Mouse (Mus musculus) neural tube, embryonic 12.5 days (tissue): ENCODE data around the gene Chkb. TPM values are rescaled to one million over a fixed set of nuclear protein-coding genes. Genes with fewer than 3 reads are reported as not detected.

Experiments
- ATAC-seq: fragments of 200-750 bp; cut with Nextera tagmentation; 2 replicates; pipeline ENCODE4 v1.8.0; 2017; ENCODE audit warnings: low read depth, mild to moderate bottlenecking, moderate TSS enrichment, moderate library complexity; ENCODE audit not compliant: low FRiP score
- H3K27ac ChIP-seq: fragments of 300-500 bp; sonication (generic); 2 replicates; pipeline ENCODE4 v1.5.1; 2016
- H3K27me3 ChIP-seq: fragments of 300-500 bp; sonication (generic); replicated peaks from 2 replicates; pipeline ENCODE4 v1.6.1; 2016; ENCODE audit warnings: mild to moderate bottlenecking
- H3K36me3 ChIP-seq: fragments of 300-500 bp; sonication (generic); 2 replicates; pipeline ENCODE4 v1.6.1; 2016; ENCODE audit warnings: mild to moderate bottlenecking
- H3K4me1 ChIP-seq: fragments of 300-500 bp; sonication (generic); 2 replicates; pipeline ENCODE4 v1.6.1; 2016
- H3K4me2 ChIP-seq: fragments of 300-500 bp; sonication (generic); replicated peaks from 2 replicates; pipeline ENCODE4 v1.6.1; 2016; ENCODE audit warnings: mild to moderate bottlenecking
- H3K4me3 ChIP-seq: fragments of 300-500 bp; sonication (generic); 2 replicates; pipeline ENCODE4 v1.5.1; 2016
- H3K9ac ChIP-seq: fragments of 300-500 bp; sonication (generic); 2 replicates; pipeline ENCODE4 v1.6.1; 2016; ENCODE audit warnings: mild to moderate bottlenecking
- H3K9me3 ChIP-seq: fragments of 300-500 bp; sonication (generic); 2 replicates; pipeline ENCODE4 v1.6.1; 2016; ENCODE audit warnings: mild to moderate bottlenecking
- WGBS: fragments of 180-500 bp; shearing (Covaris S2); methylation state at CpG from one replicate; pipeline ENCODE4 v1.1.7; 2016; 5-methylcytosine and 5-hydroxymethylcytosine counted together
- polyA plus RNA-seq: library from polyadenylated mRNA; unstranded; fragments of >200 nt; fragmentation: Nextera tagmentation; extraction: Ambion mirVana; gene quantifications from 2 replicates; pipeline ENCODE4 v1.2.1, GENCODE M21; 2016

Gene Chkb
- 79.3 and 80.1 TPM in 2 replicates for polyA plus RNA-seq

DNA sequence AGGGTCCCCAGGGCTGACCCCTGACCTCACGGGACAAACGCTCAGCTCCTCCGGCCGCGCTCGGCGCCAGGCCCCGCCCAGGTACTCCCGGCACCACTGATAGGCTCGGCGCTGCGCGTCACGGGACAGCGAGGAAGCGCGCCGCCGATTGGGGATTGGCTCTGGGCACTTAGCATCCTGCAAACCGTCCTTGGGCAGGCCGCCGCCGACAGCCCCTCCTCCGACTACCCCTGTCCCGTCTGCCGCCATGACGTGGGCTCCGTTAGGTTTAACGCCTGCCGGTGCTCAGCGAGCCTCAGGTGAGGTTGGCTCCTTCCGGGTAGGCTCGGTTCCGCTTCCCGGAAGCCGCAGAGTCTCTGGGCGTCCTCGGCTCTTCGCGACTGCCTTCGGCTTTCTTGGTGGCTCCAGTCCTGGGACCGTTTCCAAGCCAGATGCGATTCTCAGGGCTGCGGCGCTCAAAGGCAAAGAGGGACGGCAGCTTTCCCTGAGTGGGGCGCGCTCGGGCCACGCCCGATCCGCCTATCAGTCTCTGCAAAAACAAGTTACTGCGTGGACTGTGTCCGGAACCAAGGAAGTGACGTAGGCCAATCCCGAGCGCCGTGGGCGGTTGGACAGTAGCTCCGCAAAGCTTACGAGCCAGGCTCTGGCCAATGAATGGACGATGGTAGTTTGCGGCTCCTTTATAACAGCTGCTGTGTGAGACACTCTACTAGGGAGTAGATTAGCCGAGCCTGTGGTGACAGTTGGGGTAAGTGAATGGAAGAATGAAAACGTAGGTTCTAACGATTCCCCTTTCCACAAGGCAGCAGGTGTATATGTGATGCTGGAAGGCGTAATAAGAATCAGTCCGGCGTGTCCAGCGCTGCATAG lies at the start of gene Chkb, which contains the start of the genes C730034F03Rik and Gm44502:
Gene Chkb, minus strand, starts transcription at position 557 of the 870 bp plus-strand sequence.
Gene C730034F03Rik, plus strand, starts transcription at position 238 of the 870 bp plus-strand sequence.
Gene Gm44502, minus strand, starts transcription at position 345 of the 870 bp plus-strand sequence.
- peaks cover 26% of the 10 kb centered on the region for H3K36me3 ChIP-seq
- peak within 1 kb of the TSS; percentile 73 for H3K9ac ChIP-seq
- peak within 1 kb of the TSS; percentile 71 for H3K4me3 ChIP-seq
- H3K4me2 ChIP-seq = peak within 1 kb of the TSS; percentile 88
- peak within 1 kb of the TSS; percentile 94 for H3K27ac ChIP-seq
- peaks cover 12% of the 10 kb centered on the region; the same call in 1 of the 2 replicates for H3K4me1 ChIP-seq
- WGBS = under 1% methylated on average over 70 of the region's 70 CpGs
- peak; percentile 96 for ATAC-seq
- no peaks in the 10 kb centered on the region for H3K27me3 ChIP-seq
- H3K9me3 ChIP-seq = no peaks in the 10 kb centered on the region

- no peaks in the 10 kb centered on the region for H3K27me3 ChIP-seq
- no peak for ATAC-seq
- H3K36me3 ChIP-seq = no peaks in the 10 kb centered on the region
- no peak overlapping the region for H3K9ac ChIP-seq
- no peak overlapping the region for H3K4me2 ChIP-seq
- H3K4me1 ChIP-seq = peaks cover 8% of the 10 kb centered on the region
- no peak overlapping the region for H3K4me3 ChIP-seq
- no peak overlapping the region for H3K27ac ChIP-seq
- no peaks in the 10 kb centered on the region for H3K9me3 ChIP-seq
- WGBS = 83% methylated on average over 3 of the region's 3 CpGs
These were observed 48.9 kb upstream of the Chkb start for GRCm38 (mm10) chr15:89478622-89479021.

GRCm38 (mm10) chr15:89477806-89478205 lies 48.1 kb upstream of the Chkb start:
- no peak overlapping the region for H3K9ac ChIP-seq
- peaks cover 8% of the 10 kb centered on the region for H3K4me1 ChIP-seq
- no peaks in the 10 kb centered on the region for H3K9me3 ChIP-seq
- H3K36me3 ChIP-seq = no peaks in the 10 kb centered on the region
- 46% methylated on average over 8 of the region's 8 CpGs for WGBS
- no peak overlapping the region for H3K4me2 ChIP-seq
- H3K27me3 ChIP-seq = no peaks in the 10 kb centered on the region
- H3K27ac ChIP-seq = no peak overlapping the region
- no peak overlapping the region for H3K4me3 ChIP-seq
- no peak for ATAC-seq

DNA sequence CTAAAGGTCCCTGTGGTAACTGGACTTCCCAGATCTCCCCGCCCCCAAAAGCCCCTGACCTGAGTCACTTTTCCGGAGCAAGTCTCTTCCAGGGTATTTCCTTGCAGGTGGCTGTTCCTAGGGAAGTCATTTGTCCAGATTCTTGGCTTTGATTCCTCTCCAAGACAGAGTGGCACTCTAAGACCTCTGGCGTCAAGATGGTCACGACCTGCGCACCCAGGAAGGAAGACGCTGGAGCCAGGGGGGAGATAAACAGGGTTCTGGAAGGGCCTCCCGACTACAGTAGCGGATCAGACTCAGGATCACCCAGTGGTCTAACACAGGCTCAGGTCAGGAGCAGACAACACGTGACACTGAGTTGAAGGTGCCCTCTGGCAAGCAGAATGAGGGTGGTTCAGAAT lies 47.4 kb upstream of the Chkb start, which contains the start of gene Arsa:
Gene Arsa, minus strand, starts transcription at position 335 of the 401 bp plus-strand sequence.
- Histone ChIP-seq H3K4me1 (peaks cover 8% of the 10 kb centered on the region), H3K9ac (peak within 1 kb of the TSS; percentile 64), H3K9me3 (no peaks in the 10 kb centered on the region), H3K4me3 (peak within 1 kb of the TSS; percentile 53), H3K27me3 (no peaks in the 10 kb centered on the region), H3K36me3 (no peaks in the 10 kb centered on the region), H3K27ac (no peak within 1 kb of the TSS), H3K4me2 (peak within 1 kb of the TSS; percentile 86)
- no peak for ATAC-seq
- WGBS = 31% methylated on average over 9 of the region's 9 CpGs

DNA sequence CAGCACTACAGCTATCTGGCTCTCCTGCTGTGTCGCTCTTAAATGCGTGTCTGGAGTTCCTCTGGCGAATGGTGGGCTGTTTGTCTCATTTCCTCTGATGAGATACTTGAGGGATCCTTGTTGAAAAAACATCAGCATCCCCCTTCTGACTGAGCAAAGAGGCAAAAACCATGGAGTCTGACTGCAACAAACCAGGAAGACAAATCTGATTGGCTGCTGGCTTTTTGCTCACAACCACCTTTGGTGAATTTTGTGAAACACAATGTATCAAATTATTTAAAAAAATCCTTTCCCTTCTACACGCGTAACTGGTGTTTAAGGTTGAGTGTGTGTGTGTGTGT lies 46.7 kb upstream of the Chkb start:
- H3K27me3 ChIP-seq = no peaks in the 10 kb centered on the region
- no peaks in the 10 kb centered on the region for H3K36me3 ChIP-seq
- H3K27ac ChIP-seq = no peak overlapping the region
- H3K9ac ChIP-seq = peak overlapping the region; percentile 64
- WGBS = 12% methylated on average over 5 of the region's 5 CpGs
- peak; percentile 8; the same call in 1 of the 2 replicates for ATAC-seq
- peak overlapping the region; percentile 53 for H3K4me3 ChIP-seq
- peak overlapping the region; percentile 86 for H3K4me2 ChIP-seq
- no peaks in the 10 kb centered on the region for H3K9me3 ChIP-seq
- H3K4me1 ChIP-seq = peaks cover 8% of the 10 kb centered on the region

DNA sequence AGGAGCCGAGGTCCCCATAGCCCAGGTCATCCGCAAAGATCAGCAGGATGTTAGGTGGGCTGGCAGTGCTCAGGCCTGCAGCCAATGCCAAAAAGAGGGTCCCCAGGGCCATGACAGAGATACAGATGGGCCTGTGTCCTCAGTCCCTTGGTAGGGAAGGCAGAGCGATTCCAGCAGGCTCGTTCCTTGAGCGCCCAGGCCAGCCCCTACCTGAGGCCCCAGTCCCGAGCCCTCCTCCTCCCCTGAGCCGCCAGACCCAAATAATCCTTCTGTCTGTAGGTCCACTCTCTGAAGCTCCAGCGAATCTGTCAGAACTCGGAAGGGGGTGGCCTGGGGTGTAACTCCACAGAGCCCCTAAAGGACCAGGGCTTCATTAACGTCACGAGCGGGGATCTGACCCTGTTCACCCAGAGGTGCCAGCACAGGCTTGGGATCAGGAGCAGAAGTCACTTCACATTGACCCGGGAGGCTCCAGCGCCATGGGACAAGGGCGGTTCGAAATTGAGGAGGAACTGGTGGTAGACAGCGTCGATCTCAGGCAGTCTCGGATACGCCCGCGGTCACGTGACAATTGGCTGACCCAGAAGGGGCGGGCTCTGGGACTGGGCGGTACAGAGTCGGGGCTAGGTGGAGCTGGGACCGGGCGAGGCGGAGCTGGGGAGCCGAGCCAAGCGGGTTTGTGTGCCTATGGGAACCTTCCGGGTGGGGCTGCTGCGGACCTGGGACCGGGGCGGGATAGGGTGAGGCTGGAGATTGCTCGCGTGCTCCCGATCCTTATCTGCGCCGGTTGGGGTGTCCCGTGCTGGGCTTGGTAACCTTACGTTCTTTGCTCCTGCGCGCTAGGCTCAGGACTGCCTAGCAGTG lies 46.1 kb upstream of the Chkb start:
- H3K9me3 ChIP-seq = no peaks in the 10 kb centered on the region
- peak overlapping the region; percentile 53 for H3K4me3 ChIP-seq
- peaks cover 8% of the 10 kb centered on the region for H3K4me1 ChIP-seq
- peak; percentile 96 for ATAC-seq
- no peaks in the 10 kb centered on the region for H3K36me3 ChIP-seq
- H3K27me3 ChIP-seq = no peaks in the 10 kb centered on the region
- peak overlapping the region; percentile 64 for H3K9ac ChIP-seq
- no peak overlapping the region for H3K27ac ChIP-seq
- WGBS = 11% methylated on average over 44 of the region's 44 CpGs
- H3K4me2 ChIP-seq = peak overlapping the region; percentile 86

- Histone ChIP-seq H3K4me1 (peaks cover 8% of the 10 kb centered on the region), H3K36me3 (no peaks in the 10 kb centered on the region), H3K27me3 (no peaks in the 10 kb centered on the region), H3K4me2 (peak overlapping the region; percentile 86), H3K9ac (peak overlapping the region; percentile 64; the same call in 1 of the 2 replicates), H3K9me3 (no peaks in the 10 kb centered on the region), H3K4me3 (peak overlapping the region; percentile 53; the same call in 1 of the 2 replicates), H3K27ac (no peak overlapping the region)
- 91% methylated on average over 7 of the region's 7 CpGs for WGBS
- ATAC-seq = peak; percentile 14; the same call in 1 of the 2 replicates
These were observed 45.5 kb upstream of the Chkb start for GRCm38 (mm10) chr15:89475293-89475600.

- peaks cover 8% of the 10 kb centered on the region for H3K4me1 ChIP-seq
- no peaks in the 10 kb centered on the region for H3K27me3 ChIP-seq
- no peak for ATAC-seq
- peak overlapping the region; percentile 86; the same call in 1 of the 2 replicates for H3K4me2 ChIP-seq
- 0 out of 2 replicates have a peak overlapping the region, but pooled peaks have one; percentile 64 for H3K9ac ChIP-seq
- WGBS = 92% methylated on average over 19 of the region's 19 CpGs
- no peaks in the 10 kb centered on the region for H3K9me3 ChIP-seq
- H3K36me3 ChIP-seq = no peaks in the 10 kb centered on the region
- H3K27ac ChIP-seq = no peak overlapping the region
- no peak overlapping the region for H3K4me3 ChIP-seq
These were observed 45.0 kb upstream of the Chkb start for GRCm38 (mm10) chr15:89474596-89475292.

DNA sequence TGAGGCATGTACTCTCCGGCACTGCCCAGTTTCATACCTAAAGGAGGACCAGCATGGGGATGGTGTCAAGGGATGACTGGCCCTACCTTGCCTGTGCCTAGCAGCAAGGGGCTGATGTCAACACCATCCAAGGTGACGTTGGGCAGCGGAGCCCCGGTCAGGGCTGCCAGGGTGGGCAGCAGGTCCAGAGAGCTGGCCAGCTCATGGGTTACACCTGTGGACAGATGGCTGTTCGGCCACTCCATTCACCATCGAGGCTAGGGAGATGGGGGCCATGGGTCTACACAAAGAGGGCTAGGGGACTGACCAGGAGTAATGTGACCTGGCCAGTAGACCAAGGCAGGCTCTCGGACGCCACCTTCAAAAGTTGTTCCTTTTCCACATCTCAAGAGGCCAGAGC lies 44.2 kb upstream of the Chkb start:
- no peak overlapping the region for H3K4me2 ChIP-seq
- H3K9ac ChIP-seq = no peak overlapping the region
- no peak overlapping the region for H3K4me3 ChIP-seq
- no peak overlapping the region for H3K27ac ChIP-seq
- H3K9me3 ChIP-seq = no peaks in the 10 kb centered on the region
- WGBS = 96% methylated on average over 8 of the region's 8 CpGs
- H3K4me1 ChIP-seq = peaks cover 8% of the 10 kb centered on the region
- no peak for ATAC-seq
- no peaks in the 10 kb centered on the region for H3K27me3 ChIP-seq
- H3K36me3 ChIP-seq = no peaks in the 10 kb centered on the region

DNA sequence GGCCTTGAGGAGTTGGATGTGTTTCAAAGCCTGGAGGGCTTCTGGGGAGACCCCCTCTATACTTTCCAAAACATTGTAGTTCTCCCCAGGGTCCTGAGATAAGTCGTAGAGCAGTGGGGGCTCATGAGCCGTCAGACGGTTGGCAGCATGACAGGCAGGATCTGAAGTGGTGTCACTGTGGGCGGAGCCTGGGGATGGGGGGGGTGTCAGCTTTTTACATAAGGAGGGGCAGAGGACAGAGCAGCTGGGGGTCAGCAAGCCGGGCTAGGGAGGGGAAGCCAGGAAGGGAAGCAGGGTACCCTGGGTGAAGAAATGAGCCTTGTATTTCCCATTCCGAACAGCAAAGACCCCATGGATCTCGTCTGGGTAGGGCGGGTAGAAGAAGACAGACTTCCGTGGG lies 43.7 kb upstream of the Chkb start:
- WGBS = 83% methylated on average over 9 of the region's 9 CpGs
- peaks cover 8% of the 10 kb centered on the region for H3K4me1 ChIP-seq
- no peaks in the 10 kb centered on the region for H3K36me3 ChIP-seq
- no peak overlapping the region for H3K27ac ChIP-seq
- H3K9me3 ChIP-seq = no peaks in the 10 kb centered on the region
- ATAC-seq = no peak
- H3K4me2 ChIP-seq = no peak overlapping the region
- H3K27me3 ChIP-seq = no peaks in the 10 kb centered on the region
- no peak overlapping the region for H3K9ac ChIP-seq
- no peak overlapping the region for H3K4me3 ChIP-seq

DNA sequence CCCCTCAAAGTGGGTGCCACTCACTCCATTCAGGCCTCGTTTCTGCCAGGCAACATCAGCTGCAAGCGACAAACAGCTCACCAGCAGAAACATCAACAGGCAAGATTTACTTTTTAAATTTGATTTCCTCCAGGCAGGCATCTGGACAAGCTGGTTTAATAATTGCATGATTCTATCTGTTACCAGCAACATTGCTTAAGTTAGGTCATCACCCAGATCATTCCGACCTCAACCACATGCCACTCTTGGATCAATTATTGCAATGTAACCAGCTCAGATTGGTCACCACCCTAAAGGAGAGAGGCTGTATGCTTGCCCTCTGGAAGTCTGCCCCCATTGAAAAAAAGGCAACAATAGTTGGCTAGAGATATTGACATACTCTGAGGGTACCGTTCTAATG lies 41.8 kb upstream of the Chkb start:
- Histone ChIP-seq H3K9me3 (no peaks in the 10 kb centered on the region), H3K36me3 (no peaks in the 10 kb centered on the region), H3K27ac (no peak overlapping the region), H3K4me1 (peaks cover 8% of the 10 kb centered on the region), H3K4me3 (no peak overlapping the region), H3K4me2 (no peak overlapping the region), H3K27me3 (no peaks in the 10 kb centered on the region), H3K9ac (no peak overlapping the region)
- ATAC-seq = no peak
- 86% methylated on average over 4 of the region's 4 CpGs for WGBS
